Mouse (Mus musculus): ENCODE data around the gene Wdr89.

DNA sequence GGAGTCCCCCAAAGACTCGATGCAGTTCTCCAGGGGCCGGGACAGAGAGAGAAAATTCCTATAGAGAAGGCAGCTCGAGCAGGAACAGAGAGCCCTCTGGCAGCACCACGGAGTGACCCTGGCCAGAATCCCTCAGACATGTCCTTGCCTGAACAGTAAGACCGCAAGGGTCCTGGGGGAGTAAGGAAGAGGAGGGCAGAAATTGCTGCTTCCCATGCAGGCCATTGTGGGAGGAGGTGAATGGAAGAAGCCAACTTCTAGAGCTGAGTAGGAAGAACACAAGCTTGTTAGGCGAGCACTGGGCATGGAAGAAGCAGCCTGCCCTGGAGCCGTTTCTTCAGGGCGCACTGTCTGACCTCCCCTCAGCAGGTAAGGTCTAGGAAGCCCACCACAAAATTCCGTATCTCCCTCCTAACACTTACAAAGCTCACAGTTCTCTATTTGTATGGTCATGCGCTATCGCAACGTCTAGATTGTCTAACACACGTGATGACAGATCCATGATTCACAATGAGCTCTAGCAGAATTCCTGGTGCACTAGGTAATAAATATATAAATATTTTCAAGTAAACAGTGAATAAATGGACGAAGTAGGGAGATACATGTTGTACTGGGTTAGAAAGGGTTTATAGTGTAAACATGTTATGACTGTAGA lies 32.9 kb upstream of the Wdr89 start:
- no peak for TF ChIP-seq CTCF (IDR thresholded peaks at IDR 0.05; ENCODE audit: low read depth, low read length)
- no peak for TF ChIP-seq POLR2A (IDR thresholded peaks at IDR 0.05; ENCODE audit: borderline replicate concordance, low read depth, low read length)
